Mouse (Mus musculus): ENCODE results near the gene Trpc4.

The Trpc4 gene

GRCm38 (mm10) chr3:54155639-54156315, at the start of gene Trpc4:
Gene Trpc4, plus strand, starts transcription at chr3:54156035.
- DNase-seq (ENCODE audit: low read depth, low spot score): no peak

- no peak for DNase-seq (ENCODE audit: low read depth, low spot score)
Measured at GRCm38 (mm10) chr3:54111489-54111888, 44.3 kb upstream of the Trpc4 start.

- DNase-seq (ENCODE audit: low read depth, low spot score): peak; percentile 68
Measured at GRCm38 (mm10) chr3:54135376-54135775, 20.5 kb upstream of the Trpc4 start.

- no peak for DNase-seq (ENCODE audit: low read depth, low spot score)
Measured at GRCm38 (mm10) chr3:54141376-54141775, 14.5 kb upstream of the Trpc4 start.

- DNase-seq (ENCODE audit: low read depth, low spot score): peak; percentile 45
Measured at GRCm38 (mm10) chr3:54154844-54155638, 794 bp upstream of the Trpc4 start.

- DNase-seq (ENCODE audit: low read depth, low spot score): peak; percentile 34
Measured at GRCm38 (mm10) chr3:54156316-54157000, 623 bp downstream of the Trpc4 start.

GRCm38 (mm10) chr3:54170701-54171100, 14.9 kb downstream of the Trpc4 start:
- DNase-seq (ENCODE audit: low read depth, low spot score): no peak

GRCm38 (mm10) chr3:54177296-54177695, 21.5 kb downstream of the Trpc4 start:
- DNase-seq (ENCODE audit: low read depth, low spot score): no peak

- no peak for DNase-seq (ENCODE audit: low read depth, low spot score)
Measured at GRCm38 (mm10) chr3:54190932-54191668, 35.3 kb downstream of the Trpc4 start.

GRCm38 (mm10) chr3:54201231-54201630, 45.4 kb downstream of the Trpc4 start:
- no peak for DNase-seq (ENCODE audit: low read depth, low spot score)

GRCm38 (mm10) chr3:54204386-54204785, 48.6 kb downstream of the Trpc4 start:
- no peak for DNase-seq (ENCODE audit: low read depth, low spot score)

- no peak for DNase-seq (ENCODE audit: low read depth, low spot score)
Measured at GRCm38 (mm10) chr3:54210112-54210511, 54.3 kb downstream of the Trpc4 start.

- DNase-seq (ENCODE audit: low read depth, low spot score): no peak
Measured at GRCm38 (mm10) chr3:54211441-54211840, 55.6 kb downstream of the Trpc4 start.

- DNase-seq (ENCODE audit: low read depth, low spot score): no peak
Measured at GRCm38 (mm10) chr3:54222549-54222948, 66.7 kb downstream of the Trpc4 start.

- no peak for DNase-seq (ENCODE audit: low read depth, low spot score)
Measured at GRCm38 (mm10) chr3:54228463-54228862, 72.6 kb downstream of the Trpc4 start.

GRCm38 (mm10) chr3:54238891-54239290, 83.1 kb downstream of the Trpc4 start:
- no peak for DNase-seq (ENCODE audit: low read depth, low spot score)

GRCm38 (mm10) chr3:54239426-54239825, 83.6 kb downstream of the Trpc4 start:
- DNase-seq (ENCODE audit: low read depth, low spot score): no peak

GRCm38 (mm10) chr3:54243136-54243535, 87.3 kb downstream of the Trpc4 start:
- DNase-seq (ENCODE audit: low read depth, low spot score): no peak

- no peak for DNase-seq (ENCODE audit: low read depth, low spot score)
Measured at GRCm38 (mm10) chr3:54244729-54245465, 89.1 kb downstream of the Trpc4 start.

GRCm38 (mm10) chr3:54246416-54246815, 90.6 kb downstream of the Trpc4 start:
- DNase-seq (ENCODE audit: low read depth, low spot score): no peak

- DNase-seq (ENCODE audit: low read depth, low spot score): no peak
Measured at GRCm38 (mm10) chr3:54249311-54249710, 93.5 kb downstream of the Trpc4 start.
